Mouse (Mus musculus): ENCODE results near the gene Rhbg. TPM values are rescaled to one million over a fixed set of nuclear protein-coding genes. Genes with fewer than 3 reads are reported as not detected.

The Rhbg gene
- polyA plus RNA-seq, 1 experiment from 2014 or later, result 0.26 TPM

GRCm38 (mm10) chr3:88235616-88236015 is 18.9 kb downstream of the Rhbg start:
- Histone ChIP-seq H3K27me3 (replicated peaks; ENCODE audit: control insufficient read depth, insufficient read depth, low read length) (peaks cover 48% of the 10 kb centered on the region), H3K27ac (ENCODE audit: low read depth) (no peak overlapping the region), H3K36me3 (ENCODE audit: control insufficient read depth, insufficient read depth, low read length) (no peaks in the 10 kb centered on the region), H3K4me1 (replicated peaks; ENCODE audit: control insufficient read depth, insufficient read depth, low read length) (no peaks in the 10 kb centered on the region), H3K4me3 (ENCODE audit: low read depth, low read length) (no peak overlapping the region), H3K9me3 (ENCODE audit: control insufficient read depth, low read length) (no peaks in the 10 kb centered on the region), H3K4me2 (ENCODE audit: low read length) (no peak overlapping the region), H3K9ac (ENCODE audit: low read length) (no peak overlapping the region)
- DNase-seq (ENCODE audit: low spot score), result no peak
- ATAC-seq (replicated peaks; ENCODE audit: low FRiP score, low TSS enrichment, low read depth), result no peak
- 58% methylated on average over 2 of the region's 2 CpGs for WGBS

GRCm38 (mm10) chr3:88235216-88235615 is 19.3 kb downstream of the Rhbg start:
- Histone ChIP-seq H3K9me3 (ENCODE audit: control insufficient read depth, low read length) (no peaks in the 10 kb centered on the region), H3K27me3 (replicated peaks; ENCODE audit: control insufficient read depth, insufficient read depth, low read length) (peaks cover 47% of the 10 kb centered on the region)

GRCm38 (mm10) chr3:88234041-88234440 is 20.5 kb downstream of the Rhbg start:
- no peak overlapping the region for H3K4me2 ChIP-seq (ENCODE audit: low read length)
- H3K4me1 ChIP-seq (replicated peaks; ENCODE audit: control insufficient read depth, insufficient read depth, low read length), result no peaks in the 10 kb centered on the region
- WGBS, result 47% methylated on average over 8 of the region's 8 CpGs
- H3K9ac ChIP-seq (ENCODE audit: low read length), result no peak overlapping the region
- no peak overlapping the region for H3K4me3 ChIP-seq (ENCODE audit: low read depth, low read length)
- H3K27ac ChIP-seq (ENCODE audit: low read depth), result no peak overlapping the region
- ATAC-seq (replicated peaks; ENCODE audit: low FRiP score, low TSS enrichment, low read depth), result no peak
- H3K9me3 ChIP-seq (ENCODE audit: control insufficient read depth, low read length), result no peaks in the 10 kb centered on the region
- DNase-seq (ENCODE audit: low spot score), result no peak
- H3K36me3 ChIP-seq (ENCODE audit: control insufficient read depth, insufficient read depth, low read length), result no peaks in the 10 kb centered on the region
- peaks cover 39% of the 10 kb centered on the region for H3K27me3 ChIP-seq (replicated peaks; ENCODE audit: control insufficient read depth, insufficient read depth, low read length)

More at GRCm38 (mm10) chr3:88235216-88235615, 19.3 kb downstream of the Rhbg start:
- Histone ChIP-seq H3K27ac (ENCODE audit: low read depth) (no peak overlapping the region), H3K4me3 (ENCODE audit: low read depth, low read length) (no peak overlapping the region), H3K4me2 (ENCODE audit: low read length) (no peak overlapping the region), H3K9ac (ENCODE audit: low read length) (no peak overlapping the region), H3K4me1 (replicated peaks; ENCODE audit: control insufficient read depth, insufficient read depth, low read length) (no peaks in the 10 kb centered on the region), H3K36me3 (ENCODE audit: control insufficient read depth, insufficient read depth, low read length) (no peaks in the 10 kb centered on the region)
- ATAC-seq (replicated peaks; ENCODE audit: low FRiP score, low TSS enrichment, low read depth) (no peak), DNase-seq (ENCODE audit: low spot score) (no peak)
- 9% methylated on average over 3 of the region's 3 CpGs for WGBS

- Histone ChIP-seq H3K36me3 (ENCODE audit: control insufficient read depth, insufficient read depth, low read length) (no peaks in the 10 kb centered on the region), H3K4me1 (replicated peaks; ENCODE audit: control insufficient read depth, insufficient read depth, low read length) (no peaks in the 10 kb centered on the region), H3K4me3 (ENCODE audit: low read depth, low read length) (no peak overlapping the region), H3K9me3 (ENCODE audit: control insufficient read depth, low read length) (no peaks in the 10 kb centered on the region), H3K27ac (ENCODE audit: low read depth) (no peak overlapping the region), H3K27me3 (replicated peaks; ENCODE audit: control insufficient read depth, insufficient read depth, low read length) (peaks cover 30% of the 10 kb centered on the region), H3K9ac (ENCODE audit: low read length) (no peak overlapping the region), H3K4me2 (ENCODE audit: low read length) (no peak overlapping the region)
- WGBS, result 25% methylated on average over 7 of the region's 7 CpGs
- DNase-seq (ENCODE audit: low spot score) (no peak), ATAC-seq (replicated peaks; ENCODE audit: low FRiP score, low TSS enrichment, low read depth) (no peak)
These were observed 21.5 kb downstream of the Rhbg start for GRCm38 (mm10) chr3:88232851-88233649.

GRCm38 (mm10) chr3:88232301-88232702 is 22.2 kb downstream of the Rhbg start:
- 63% methylated on average over 7 of the region's 7 CpGs for WGBS

GRCm38 (mm10) chr3:88231061-88231641 is 23.4 kb downstream of the Rhbg start:
- Histone ChIP-seq H3K4me2 (ENCODE audit: low read length) (no peak overlapping the region), H3K36me3 (ENCODE audit: control insufficient read depth, insufficient read depth, low read length) (no peaks in the 10 kb centered on the region), H3K27me3 (replicated peaks; ENCODE audit: control insufficient read depth, insufficient read depth, low read length) (peaks cover 19% of the 10 kb centered on the region), H3K9ac (ENCODE audit: low read length) (no peak overlapping the region), H3K4me1 (replicated peaks; ENCODE audit: control insufficient read depth, insufficient read depth, low read length) (no peaks in the 10 kb centered on the region), H3K9me3 (ENCODE audit: control insufficient read depth, low read length) (no peaks in the 10 kb centered on the region), H3K27ac (ENCODE audit: low read depth) (no peak overlapping the region), H3K4me3 (ENCODE audit: low read depth, low read length) (no peak overlapping the region)
- DNase-seq (ENCODE audit: low spot score) (no peak), ATAC-seq (replicated peaks; ENCODE audit: low FRiP score, low TSS enrichment, low read depth) (no peak)
- WGBS, result 44% methylated on average over 1 of the region's 1 CpGs

More at GRCm38 (mm10) chr3:88232301-88232702, 22.2 kb downstream of the Rhbg start:
- H3K27me3 ChIP-seq (replicated peaks; ENCODE audit: control insufficient read depth, insufficient read depth, low read length), result peaks cover 23% of the 10 kb centered on the region
- no peak overlapping the region for H3K27ac ChIP-seq (ENCODE audit: low read depth)
- ATAC-seq (replicated peaks; ENCODE audit: low FRiP score, low TSS enrichment, low read depth), result no peak
- H3K9me3 ChIP-seq (ENCODE audit: control insufficient read depth, low read length), result no peaks in the 10 kb centered on the region
- no peak for DNase-seq (ENCODE audit: low spot score)
- H3K9ac ChIP-seq (ENCODE audit: low read length), result no peak overlapping the region
- H3K36me3 ChIP-seq (ENCODE audit: control insufficient read depth, insufficient read depth, low read length), result no peaks in the 10 kb centered on the region
- no peak overlapping the region for H3K4me2 ChIP-seq (ENCODE audit: low read length)
- no peak overlapping the region for H3K4me3 ChIP-seq (ENCODE audit: low read depth, low read length)
- H3K4me1 ChIP-seq (replicated peaks; ENCODE audit: control insufficient read depth, insufficient read depth, low read length), result no peaks in the 10 kb centered on the region

GRCm38 (mm10) chr3:88230262-88231047 is 24.1 kb downstream of the Rhbg start:
- ATAC-seq (replicated peaks; ENCODE audit: low FRiP score, low TSS enrichment, low read depth), result no peak
- WGBS, result 32% methylated on average over 17 of the region's 17 CpGs
- Histone ChIP-seq H3K27ac (ENCODE audit: low read depth) (no peak overlapping the region), H3K4me3 (ENCODE audit: low read depth, low read length) (no peak overlapping the region), H3K36me3 (ENCODE audit: control insufficient read depth, insufficient read depth, low read length) (no peaks in the 10 kb centered on the region), H3K27me3 (replicated peaks; ENCODE audit: control insufficient read depth, insufficient read depth, low read length) (peaks cover 22% of the 10 kb centered on the region), H3K4me1 (replicated peaks; ENCODE audit: control insufficient read depth, insufficient read depth, low read length) (no peaks in the 10 kb centered on the region), H3K9me3 (ENCODE audit: control insufficient read depth, low read length) (no peaks in the 10 kb centered on the region), H3K9ac (ENCODE audit: low read length) (no peak overlapping the region), H3K4me2 (ENCODE audit: low read length) (no peak overlapping the region)
- DNase-seq (ENCODE audit: low spot score), result no peak

- H3K9me3 ChIP-seq (ENCODE audit: control insufficient read depth, low read length), result no peaks in the 10 kb centered on the region
- no peak overlapping the region for H3K4me2 ChIP-seq (ENCODE audit: low read length)
- H3K27me3 ChIP-seq (replicated peaks; ENCODE audit: control insufficient read depth, insufficient read depth, low read length), result peaks cover 22% of the 10 kb centered on the region
- no peak overlapping the region for H3K4me3 ChIP-seq (ENCODE audit: low read depth, low read length)
- ATAC-seq (replicated peaks; ENCODE audit: low FRiP score, low TSS enrichment, low read depth) (no peak), DNase-seq (ENCODE audit: low spot score) (no peak)
- H3K36me3 ChIP-seq (ENCODE audit: control insufficient read depth, insufficient read depth, low read length), result no peaks in the 10 kb centered on the region
- 71% methylated on average over 6 of the region's 6 CpGs for WGBS
- no peak overlapping the region for H3K27ac ChIP-seq (ENCODE audit: low read depth)
- H3K4me1 ChIP-seq (replicated peaks; ENCODE audit: control insufficient read depth, insufficient read depth, low read length), result no peaks in the 10 kb centered on the region
- no peak overlapping the region for H3K9ac ChIP-seq (ENCODE audit: low read length)
These were observed 25.0 kb downstream of the Rhbg start for GRCm38 (mm10) chr3:88229526-88229925.

All from intestine, embryonic 14.5 days (tissue).